Mouse (Mus musculus) embryonic facial prominence, embryonic 14.5 days (tissue): ENCODE measurements around the gene Hspa2. TPM values are rescaled to one million over a fixed set of nuclear protein-coding genes. Genes with fewer than 3 reads are reported as not detected.

Experiments used
- polyA plus RNA-seq: library from polyadenylated mRNA; unstranded; fragments of >200 nt; fragmentation: Nextera tagmentation; extraction: Ambion mirVana; gene quantifications from 2 replicates; pipeline ENCODE4 v1.2.1, GENCODE M21; 2014

The Hspa2 gene
- polyA plus RNA-seq, 1 experiment from 2014 or later: 10.9 TPM

Other genes with a start within 250 kb of the Hspa2 start
- 0.54 TPM in 1 of 2 replicates, not detected in the other for gene Esr2, start 226.9 kb upstream of the Hspa2 start, polyA plus RNA-seq
- 0.08 and 0.30 TPM in 2 replicates for gene Tex21, start 157.4 kb upstream of the Hspa2 start, polyA plus RNA-seq
- 57.4 and 59.5 TPM in 2 replicates for gene Mthfd1, start 148.9 kb upstream of the Hspa2 start, polyA plus RNA-seq
- 1.1 and 1.3 TPM in 2 replicates for gene Akap5, start 79.3 kb upstream of the Hspa2 start, polyA plus RNA-seq
- 21.2 and 21.4 TPM in 2 replicates for gene Zbtb25, start 34.6 kb upstream of the Hspa2 start, polyA plus RNA-seq
- 9.5 and 9.8 TPM in 2 replicates for gene Zbtb1, start 33.9 kb upstream of the Hspa2 start, polyA plus RNA-seq
- gene Ppp1r36, start 13.4 kb downstream of the Hspa2 start, polyA plus RNA-seq: 3.3 and 6.2 TPM in 2 replicates
- gene Plekhg3, start 126.7 kb downstream of the Hspa2 start, polyA plus RNA-seq: 6.3 and 7.3 TPM in 2 replicates